Mouse (Mus musculus): ENCODE measurements around the gene Glod5.

DNA sequence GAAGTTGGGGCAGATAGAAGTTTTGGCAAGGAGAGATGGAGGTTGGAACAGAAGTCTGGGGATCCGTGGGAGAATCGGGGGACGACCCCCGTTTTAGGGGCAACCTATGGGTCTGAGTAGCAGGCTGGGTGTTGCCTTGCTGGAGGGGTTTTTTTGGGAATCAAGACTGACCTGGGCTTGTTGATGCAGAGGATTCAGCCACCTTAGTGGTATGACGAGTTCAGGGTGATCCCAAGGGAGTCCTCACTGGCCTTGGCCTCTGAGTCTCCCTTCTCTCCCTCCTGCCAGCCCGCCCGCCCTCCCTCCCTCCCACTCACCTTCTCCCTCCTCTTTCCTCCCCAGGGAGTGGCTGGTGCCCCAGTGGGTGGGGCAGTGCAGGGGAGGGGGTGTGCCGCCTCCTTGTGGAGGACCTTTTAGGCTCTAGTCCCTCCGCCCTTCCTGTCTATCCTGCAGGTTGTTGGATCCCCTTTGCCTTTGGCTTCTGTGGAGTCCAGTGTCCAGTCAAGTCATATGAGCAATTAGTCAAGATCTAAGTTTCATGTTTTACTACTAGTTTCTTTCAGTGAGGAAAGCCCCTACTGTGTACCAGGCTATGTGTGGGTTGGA is 50.6 kb downstream of the Glod5 start:
- no peak for TF ChIP-seq CTCF (IDR thresholded peaks at IDR 0.05; ENCODE audit: low read depth, low read length)
- no peak for TF ChIP-seq POLR2AphosphoS5 (IDR thresholded peaks at IDR 0.05; ENCODE audit: insufficient replicate concordance, low read depth, low read length)
- no peak for TF ChIP-seq TAL1 (conservative IDR thresholded peaks at IDR 0.05; ENCODE audit: low read depth, low read length)
- no peak for TF ChIP-seq GATA1 (IDR thresholded peaks at IDR 0.05; ENCODE audit: borderline replicate concordance, low read length)
- no peak for TF ChIP-seq GATA2 (IDR thresholded peaks at IDR 0.05; ENCODE audit: borderline replicate concordance, low read depth, low read length)
